Mouse (Mus musculus) liver, embryonic 14.5 days (tissue): ENCODE measurements around the gene Isl2. TPM values are rescaled to one million over a fixed set of nuclear protein-coding genes. Genes with fewer than 3 reads are reported as not detected.

Experiments
- ATAC-seq: fragments of 200-750 bp; cut with Nextera tagmentation; 2 replicates; pipeline ENCODE4 v1.8.0; 2017; ENCODE audit warnings: moderate number of reproducible peaks, mild to moderate bottlenecking, moderate library complexity; ENCODE audit not compliant: insufficient read depth
- DNase-seq, 3 experiments: peaks; one replicate each; pipeline ENCODE4 v3.0.0-alpha.2; 2012 to 2013; ENCODE audit warnings: low read depth in 3 of 3, low spot score in 3 of 3
- H3K27ac ChIP-seq: fragments of 300-500 bp; sonication (generic); 2 replicates; pipeline ENCODE4 v1.5.1; 2014; ENCODE audit warnings: moderate library complexity, mild to moderate bottlenecking, control low read depth, inconsistent platforms
- H3K27me3 ChIP-seq: fragments of 300-500 bp; sonication (generic); 2 replicates; pipeline ENCODE4 v1.6.1; 2014; ENCODE audit warnings: mild to moderate bottlenecking, low read length, moderate library complexity; ENCODE audit not compliant: control insufficient read depth, insufficient read depth
- H3K36me3 ChIP-seq: fragments of 300-500 bp; sonication (generic); replicated peaks from 2 replicates; pipeline ENCODE4 v1.6.1; 2014; ENCODE audit warnings: low read depth; ENCODE audit not compliant: control insufficient read depth, insufficient read depth
- H3K4me1 ChIP-seq, 2 experiments: fragments of 200-500 bp in 1 of 2; fragments of 300-500 bp in 1 of 2; sonication (generic) in 1 of 2; replicated peaks; 2 replicates each; pipeline ENCODE4 v1.6.1; 2012 to 2014; ENCODE audit warnings: antibody characterized with exemption in 1 of 2, inconsistent platforms in 1 of 2, low read length in 1 of 2; ENCODE audit not compliant: control insufficient read depth in 2 of 2, insufficient read depth in 2 of 2
- H3K4me2 ChIP-seq: fragments of 300-500 bp; sonication (generic); 2 replicates; pipeline ENCODE4 v1.6.1; 2014; ENCODE audit warnings: low read depth, mild to moderate bottlenecking, control low read depth, moderate library complexity
- H3K4me3 ChIP-seq, 2 experiments: fragments of 200-500 bp in 1 of 2; fragments of 300-500 bp in 1 of 2; sonication (generic) in 1 of 2; 2 replicates each; pipeline ENCODE4 v1.5.1; 2012 to 2014; ENCODE audit warnings: low read depth in 2 of 2, low read length in 2 of 2, mild to moderate bottlenecking in 2 of 2, control low read depth in 1 of 2, inconsistent platforms in 1 of 2, moderate library complexity in 1 of 2; ENCODE audit not compliant: insufficient read depth in 1 of 2
- H3K9ac ChIP-seq: fragments of 300-500 bp; sonication (generic); replicated peaks from 2 replicates; pipeline ENCODE4 v1.6.1; 2014; ENCODE audit warnings: mild to moderate bottlenecking, control low read depth, moderate library complexity
- H3K9me3 ChIP-seq: fragments of 300-500 bp; sonication (generic); 2 replicates; pipeline ENCODE4 v1.6.1; 2016; ENCODE audit warnings: low read length, mixed read lengths; ENCODE audit not compliant: control insufficient read depth
- CTCF ChIP-seq: IDR thresholded peaks from 2 replicates; pipeline ENCODE4 v1.5.1; 2016; ENCODE audit warnings: antibody characterized with exemption, low read depth, control low read depth
- EP300 ChIP-seq: IDR thresholded peaks from 2 replicates; pipeline ENCODE4 v1.6.1; 2016; ENCODE audit warnings: antibody characterized with exemption, low read depth
- WGBS: fragments of 180-500 bp; shearing (Covaris S2); extraction: QIAGEN DNeasy Blood & Tissue Kit; methylation state at CpG from one replicate; pipeline ENCODE4 v1.1.7; 2014; ENCODE audit not compliant: insufficient replicate concordance; 5-methylcytosine and 5-hydroxymethylcytosine counted together
- polyA plus RNA-seq, 2 experiments: library from polyadenylated mRNA; depleted of rRNA in 1 of 2; stranded (reverse) in 1 of 2; unstranded in 1 of 2; fragments of >200 nt; fragmentation: Nextera tagmentation in 1 of 2; extraction: Ambion mirVana in 1 of 2; gene quantifications; 2 replicates each; pipeline versions ENCODE4 v1.2.1 to v1.2.3; 2012 to 2014

Gene Isl2
- polyA plus RNA-seq, 2 experiments = 0.10 to 0.16 TPM

GRCm38 (mm10) chr9:55539661-55540390 lies 1.4 kb downstream of the Isl2 start:
- TF ChIP-seq EP300 (no peak), CTCF (no peak)
- Histone ChIP-seq H3K4me3 (no peak overlapping the region), H3K27me3 (peaks cover 80% of the 10 kb centered on the region), H3K9me3 (no peaks in the 10 kb centered on the region), H3K4me1 (no peaks in the 10 kb centered on the region), H3K27ac (no peak overlapping the region), H3K4me2 (no peak overlapping the region), H3K9ac (no peak overlapping the region), H3K36me3 (no peaks in the 10 kb centered on the region)
- ATAC-seq (no peak), DNase-seq (no peak)
- 3% methylated on average over 31 of the region's 31 CpGs for WGBS

- no peak for TF ChIP-seq EP300
- no peak for TF ChIP-seq CTCF
- no peak for ATAC-seq
- H3K27ac ChIP-seq = no peak overlapping the region
- peak overlapping the region; percentile 32 for H3K4me2 ChIP-seq
- no peaks in the 10 kb centered on the region for H3K36me3 ChIP-seq
- H3K27me3 ChIP-seq = peaks cover 85% of the 10 kb centered on the region
- H3K4me3 ChIP-seq = peak overlapping the region in 1 of 2 experiments; percentile 27; a peak in 2 of 4 replicates
- H3K9ac ChIP-seq = no peak overlapping the region
- DNase-seq = no peak
- H3K4me1 ChIP-seq = no peaks in the 10 kb centered on the region
- WGBS = 3% methylated on average over 12 of the region's 12 CpGs
- H3K9me3 ChIP-seq = no peaks in the 10 kb centered on the region
These were observed 1.9 kb downstream of the Isl2 start for GRCm38 (mm10) chr9:55540391-55540770.

- Histone ChIP-seq H3K27ac (no peak overlapping the region), H3K4me3 (peak overlapping the region in 1 of 2 experiments; percentile 27; a peak in 3 of 4 replicates), H3K4me2 (peak overlapping the region; percentile 32), H3K9ac (no peak overlapping the region), H3K27me3 (peaks cover 90% of the 10 kb centered on the region), H3K4me1 (no peaks in the 10 kb centered on the region), H3K9me3 (peaks cover 1% of the 10 kb centered on the region), H3K36me3 (no peaks in the 10 kb centered on the region)
- WGBS = under 1% methylated on average over 28 of the region's 28 CpGs
- ATAC-seq (no peak), DNase-seq (no peak)
- TF ChIP-seq CTCF (no peak), EP300 (no peak)
These were observed 2.4 kb downstream of the Isl2 start for GRCm38 (mm10) chr9:55540888-55541287.

GRCm38 (mm10) chr9:55541681-55542365 lies 3.4 kb downstream of the Isl2 start:
- peak overlapping the region; percentile 6 for H3K4me2 ChIP-seq
- TF ChIP-seq EP300 = no peak
- TF ChIP-seq CTCF = no peak
- H3K9me3 ChIP-seq = peaks cover 5% of the 10 kb centered on the region
- ATAC-seq (no peak), DNase-seq (no peak)
- WGBS = under 1% methylated on average over 59 of the region's 59 CpGs
- H3K4me1 ChIP-seq = no peaks in the 10 kb centered on the region
- H3K36me3 ChIP-seq = no peaks in the 10 kb centered on the region
- peaks cover 96% of the 10 kb centered on the region for H3K27me3 ChIP-seq
- no peak overlapping the region for H3K27ac ChIP-seq
- no peak overlapping the region for H3K9ac ChIP-seq
- H3K4me3 ChIP-seq = peak overlapping the region in 1 of 2 experiments; percentile 26; a peak in 2 of 4 replicates
